Comparison of ENCODE assay signal across 32 mouse cellular contexts in genomic region chr7:15968322-15968721, GRCm38 (mm10).
"Had no signal": no experiment of that assay in that cellular context is flagged by ENCODE, and none has a peak within 500 bp of the region (broad histone marks: within the 10 kb centered on the region; RNA-seq: fewer than 3 reads in every experiment).

No protein-coding gene starts in this region.

- ATAC-seq: hindbrain, embryonic 16.5 days; hindbrain, postnatal 0 days; inflammation-experienced regulatory T-cells, adult 6 months; intestine, embryonic 15.5 days; intestine, postnatal 0 days had no signal

- H3K9me3 ChIP-seq: heart, embryonic 13.5 days; heart, embryonic 15.5 days; hindbrain, embryonic 12.5 days; hindbrain, embryonic 13.5 days; hindbrain, embryonic 15.5 days; intestine, embryonic 15.5 days; kidney, embryonic 15.5 days had no signal

- DNase-seq: heart, postnatal 10 days; heart, postnatal 14 days; heart, postnatal 4 days; kidney, adult 11 months; kidney, adult 18-20 months; kidney, adult 2 months; kidney, adult 8-10 months; kidney, adult 9 months; kidney, postnatal 10 days; kidney, postnatal 14 days; kidney, postnatal 25 days; kidney, postnatal 36 days; kidney, postnatal 4 days; layer of hippocampus, adult 9-11 months; layer of hippocampus, postnatal 36 days had no signal

- H3K27ac ChIP-seq: heart, embryonic 13.5 days; heart, embryonic 15.5 days; hindbrain, embryonic 10.5 days; hindbrain, embryonic 12.5 days; hindbrain, embryonic 13.5 days; hindbrain, embryonic 14.5 days; hindbrain, embryonic 15.5 days; hindbrain, postnatal 0 days; intestine, embryonic 15.5 days; kidney, embryonic 15.5 days; kidney, postnatal 0 days; layer of hippocampus, adult 2 months; left cerebral cortex, adult 2 months had no signal

- H3K9ac ChIP-seq: heart, embryonic 12.5 days; heart, embryonic 15.5 days; hindbrain, embryonic 12.5 days; hindbrain, embryonic 13.5 days; hindbrain, embryonic 14.5 days; hindbrain, embryonic 15.5 days; intestine, embryonic 15.5 days; kidney, embryonic 15.5 days had no signal

- H3K4me3 ChIP-seq: heart, embryonic 12.5 days; hindbrain, embryonic 12.5 days; hindbrain, embryonic 13.5 days; hindbrain, embryonic 15.5 days; intestine, embryonic 15.5 days; kidney, embryonic 15.5 days; layer of hippocampus, adult 2 months; left cerebral cortex, adult 2 months had no signal

- H3K4me2 ChIP-seq: heart, embryonic 15.5 days; hindbrain, embryonic 14.5 days; hindbrain, embryonic 15.5 days had no signal

- H3K27me3 ChIP-seq: heart, embryonic 12.5 days; heart, embryonic 13.5 days; heart, embryonic 15.5 days; hindbrain, embryonic 12.5 days; hindbrain, embryonic 13.5 days; hindbrain, embryonic 15.5 days; intestine, embryonic 15.5 days; kidney, embryonic 15.5 days had no signal

- H3K4me1 ChIP-seq: hindbrain, embryonic 13.5 days had no signal
